Mouse (Mus musculus) embryonic fibroblast, embryonic 13.5 days (primary cell): ENCODE measurements around the gene Jak3. TPM values are rescaled to one million over a fixed set of nuclear protein-coding genes. Genes with fewer than 3 reads are reported as not detected.
A peak's percentile ranks its signal among the peaks of the same experiment; 100 is the strongest.

Experiments used
- H3K27ac ChIP-seq: 2 replicates; pipeline ENCODE4 v1.5.1; 2012; ENCODE audit warnings: low read length, control low read depth, inconsistent platforms; ENCODE audit not compliant: insufficient read depth
- H3K4me1 ChIP-seq: 2 replicates; pipeline ENCODE4 v1.6.1; 2011; ENCODE audit warnings: low read length; ENCODE audit not compliant: control insufficient read depth, insufficient read depth
- H3K4me3 ChIP-seq: 2 replicates; pipeline ENCODE4 v1.5.1; 2011; ENCODE audit warnings: mild to moderate bottlenecking, control low read depth, low read length; ENCODE audit not compliant: insufficient read depth
- CTCF ChIP-seq: IDR thresholded peaks from 2 replicates; pipeline ENCODE4 v1.5.1; 2011; ENCODE audit warnings: mild to moderate bottlenecking, control low read depth, low read length, moderate library complexity, borderline replicate concordance; ENCODE audit not compliant: insufficient read depth
- POLR2A ChIP-seq: IDR thresholded peaks from 2 replicates; pipeline ENCODE4 v1.6.1; 2011; ENCODE audit warnings: low read depth, mild to moderate bottlenecking, control low read depth, low read length, moderate library complexity
- polyA plus RNA-seq: library from polyadenylated mRNA; stranded (reverse); fragments of >200 nt; gene quantifications from 2 replicates; pipeline ENCODE4 v1.2.4, GENCODE M21; 2011; ENCODE audit warnings: low read depth; ENCODE audit not compliant: missing spikeins, insufficient read length

The Jak3 gene
- polyA plus RNA-seq, 1 experiment = 6.1 TPM

- TF ChIP-seq POLR2A = no peak
- TF ChIP-seq CTCF = no peak
- Histone ChIP-seq H3K4me1 (no peaks in the 10 kb centered on the region), H3K4me3 (no peak overlapping the region), H3K27ac (no peak overlapping the region)
Observed at GRCm38 (mm10) chr8:71716561-71717053, 40.5 kb downstream of the Jak3 start.

GRCm38 (mm10) chr8:71717096-71717495 lies 41.0 kb downstream of the Jak3 start:
- Histone ChIP-seq H3K27ac (no peak overlapping the region), H3K4me3 (no peak overlapping the region), H3K4me1 (no peaks in the 10 kb centered on the region)
- TF ChIP-seq POLR2A (no peak), CTCF (no peak)

- Histone ChIP-seq H3K27ac (no peak overlapping the region), H3K4me1 (no peaks in the 10 kb centered on the region), H3K4me3 (no peak overlapping the region)
- TF ChIP-seq CTCF (no peak), POLR2A (no peak)
Observed at GRCm38 (mm10) chr8:71718252-71718651, 42.2 kb downstream of the Jak3 start.

- TF ChIP-seq POLR2A (no peak), CTCF (no peak)
- no peak overlapping the region for H3K4me3 ChIP-seq
- no peaks in the 10 kb centered on the region for H3K4me1 ChIP-seq
- no peak overlapping the region for H3K27ac ChIP-seq
Observed at GRCm38 (mm10) chr8:71719218-71719617, 43.1 kb downstream of the Jak3 start.

- Histone ChIP-seq H3K4me1 (no peaks in the 10 kb centered on the region), H3K4me3 (no peak overlapping the region), H3K27ac (no peak overlapping the region)
- TF ChIP-seq POLR2A = no peak
- TF ChIP-seq CTCF = no peak
Observed at GRCm38 (mm10) chr8:71719928-71720457, 43.9 kb downstream of the Jak3 start.

- H3K4me1 ChIP-seq = no peaks in the 10 kb centered on the region
- no peak overlapping the region for H3K27ac ChIP-seq
- H3K4me3 ChIP-seq = no peak overlapping the region
- TF ChIP-seq POLR2A (no peak), CTCF (no peak)
Observed at GRCm38 (mm10) chr8:71723047-71723551, 47.0 kb downstream of the Jak3 start.

- H3K4me1 ChIP-seq = no peaks in the 10 kb centered on the region
- H3K4me3 ChIP-seq = no peak overlapping the region
- no peak for TF ChIP-seq CTCF
- no peak for TF ChIP-seq POLR2A
- H3K27ac ChIP-seq = no peak overlapping the region
Observed at GRCm38 (mm10) chr8:71724389-71724788, 48.3 kb downstream of the Jak3 start.

GRCm38 (mm10) chr8:71725122-71725924 lies 49.2 kb downstream of the Jak3 start, which contains the start of gene Fcho1:
Gene Fcho1 (minus strand): TSS chr8:71725716.
- Histone ChIP-seq H3K4me3 (peak within 1 kb of the TSS; percentile 27), H3K27ac (no peak within 1 kb of the TSS), H3K4me1 (no peaks in the 10 kb centered on the region)
- no peak for TF ChIP-seq CTCF
- no peak for TF ChIP-seq POLR2A

- no peaks in the 10 kb centered on the region for H3K4me1 ChIP-seq
- TF ChIP-seq POLR2A (no peak), CTCF (no peak)
- H3K4me3 ChIP-seq = peak overlapping the region; percentile 18
- no peak overlapping the region for H3K27ac ChIP-seq
Observed at GRCm38 (mm10) chr8:71728240-71728785, 52.2 kb downstream of the Jak3 start.
